Mouse (Mus musculus) right cerebral cortex, postnatal 14 days (tissue): ENCODE measurements at regions not wholly inside any gene's neighbourhood (a gene's known extent, or its start where the extent isn't known, plus 50 kb on each side); places are given as distances from the start of the nearest gene placed in this dataset.

ENCODE experiments used
- DNase-seq: peaks from one replicate; pipeline ENCODE4 v3.0.0; 2022

- DNase-seq, result no peak
Observed at GRCm38 (mm10) chr16:31603185-31603584, 60.1 kb upstream of the Dlg1 start.

- no peak for DNase-seq
Observed at GRCm38 (mm10) chr16:31606389-31607177, 56.7 kb upstream of the Dlg1 start.

- DNase-seq, result no peak
Observed at GRCm38 (mm10) chr16:31608964-31609363, 54.3 kb upstream of the Dlg1 start.

- no peak for DNase-seq
Observed at GRCm38 (mm10) chr16:31609394-31610172, 53.7 kb upstream of the Dlg1 start.
